Mouse (Mus musculus): ENCODE measurements around the gene Atf1.
"Not testable (repeated sequence)": the region's sequence is repeated elsewhere in the genome, so short reads cannot be mapped to it uniquely, and the experiment has no call there.

GRCm38 (mm10) chr15:100260351-100260750 lies 32.7 kb downstream of the Atf1 start:
- not testable (repeated sequence) for TF ChIP-seq CTCF (IDR thresholded peaks at IDR 0.05; ENCODE audit: insufficient read depth, low read length); POLR2A (IDR thresholded peaks at IDR 0.05; ENCODE audit: borderline replicate concordance, extremely low read depth, low read depth, low read length)

All from lung, adult 2 months (tissue).